Mouse (Mus musculus): Measurements from ENCODE around the gene Igf2bp1. TPM values are rescaled to one million over a fixed set of nuclear protein-coding genes. Genes with fewer than 3 reads are reported as not detected.
"Not testable (repeated sequence)": the region's sequence is repeated elsewhere in the genome, so short reads cannot be mapped to it uniquely, and the experiment has no call there.

The Igf2bp1 gene
- total RNA-seq, 2 experiments from 2014 or later = 0.10 to 0.11 TPM

DNA sequence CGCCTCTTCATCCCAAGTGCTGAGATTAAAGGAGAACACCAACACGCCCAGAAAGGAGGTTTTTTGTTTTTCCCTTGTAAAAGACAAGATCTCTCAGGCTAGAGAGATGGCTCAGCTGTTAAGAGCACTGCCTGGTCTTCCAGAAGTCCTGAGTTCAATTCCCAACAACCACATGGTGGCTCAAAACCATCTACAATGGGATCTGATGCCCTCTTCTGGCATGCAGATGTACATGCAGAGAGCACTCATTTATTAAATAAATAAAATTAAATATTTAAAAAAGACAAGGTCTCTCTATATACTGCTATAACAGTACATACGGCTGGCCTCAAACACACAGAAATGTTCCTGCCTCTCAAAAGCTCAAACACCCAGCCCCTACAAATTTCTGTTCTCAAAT is 27.3 kb downstream of the Igf2bp1 start:
- intact Hi-C loops (cut with DNase I; ENCODE audit: low total_unique reads) = no loop called here

DNA sequence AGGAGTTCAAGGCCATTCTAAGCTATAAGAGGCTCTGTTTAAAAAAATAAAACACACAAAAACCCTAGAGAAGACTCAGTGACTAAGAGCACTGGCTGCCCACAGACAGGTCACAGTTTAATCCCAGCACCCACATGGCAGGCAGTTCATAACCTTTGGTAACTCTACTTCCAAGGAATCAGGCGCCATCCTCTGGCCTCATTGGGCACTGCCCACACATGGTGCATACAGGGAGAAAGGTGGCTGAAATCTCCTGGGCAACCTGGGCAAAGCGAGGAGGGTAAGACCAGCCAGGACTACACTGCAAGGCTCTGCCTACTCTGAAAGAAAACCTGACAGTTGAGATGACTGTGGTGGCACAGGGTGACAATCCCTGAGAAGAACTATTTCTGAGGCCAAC is 29.4 kb downstream of the Igf2bp1 start:
- intact Hi-C loops (cut with DNase I; ENCODE audit: low total_unique reads) = no loop called here
- no peak for DNase-seq

More for the DNA sequence above, 27.3 kb downstream of the Igf2bp1 start:
- DNase-seq = no peak

DNA sequence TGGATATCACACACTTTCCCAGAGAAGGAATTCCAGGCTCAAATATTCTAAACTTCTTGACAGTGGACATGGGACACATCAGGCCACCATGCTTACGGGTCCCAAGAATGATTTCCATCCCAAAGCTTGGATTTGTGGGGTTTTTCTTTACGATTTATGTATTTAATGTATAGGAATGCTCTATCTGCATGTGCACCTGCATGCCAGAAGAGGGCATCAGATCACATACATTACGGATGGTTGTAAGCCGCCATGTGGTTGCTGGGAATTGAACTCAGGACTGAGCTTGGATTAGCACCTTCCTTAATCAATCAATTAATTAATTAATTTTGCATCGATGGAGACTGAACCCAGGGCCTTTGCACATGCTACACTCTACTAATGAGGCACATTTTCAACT is 30.0 kb downstream of the Igf2bp1 start:
- no peak for DNase-seq
- intact Hi-C loops (cut with DNase I; ENCODE audit: low total_unique reads) = no loop called here

DNA sequence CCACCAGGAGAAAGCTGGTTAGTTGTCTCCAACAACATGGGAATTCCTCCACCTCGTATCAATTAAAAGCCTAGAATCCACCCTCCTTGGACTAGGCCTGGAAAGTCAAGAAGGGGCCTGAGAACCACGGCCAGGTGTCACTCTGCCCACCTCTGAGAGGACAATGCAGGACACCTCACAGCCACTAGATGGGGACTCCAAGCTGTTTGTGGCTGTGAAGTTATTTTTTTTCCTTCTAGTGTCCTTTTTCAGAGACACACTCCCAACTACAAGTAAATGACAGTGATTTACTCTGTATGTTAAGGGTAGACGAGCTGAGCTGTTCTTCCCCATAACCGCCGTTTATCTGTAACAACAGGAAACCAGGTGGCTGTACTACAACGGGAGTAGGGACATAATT is 32.6 kb downstream of the Igf2bp1 start:
- DNase-seq = no peak
- intact Hi-C loops (cut with DNase I; ENCODE audit: low total_unique reads) = no loop called here

DNA sequence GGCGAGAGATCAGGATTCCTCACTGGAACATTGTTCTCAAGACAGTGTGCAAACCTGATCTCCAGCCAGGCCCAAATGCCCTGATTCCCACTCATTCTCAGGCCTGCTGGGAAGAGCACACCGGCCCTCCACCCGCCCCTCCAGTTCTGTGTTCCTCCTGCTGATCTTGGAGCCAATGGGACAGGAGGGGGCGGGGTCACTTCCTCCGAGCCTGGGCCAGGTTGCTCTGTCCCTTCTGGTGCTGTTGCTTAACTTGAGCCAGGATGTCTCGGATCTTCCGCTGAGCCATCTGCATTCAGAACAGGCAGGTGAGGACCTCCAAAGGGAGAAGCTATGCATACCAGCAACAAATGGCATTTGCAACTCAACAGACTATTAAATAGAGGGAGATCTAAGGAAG is 42.4 kb downstream of the Igf2bp1 start:
- intact Hi-C loops (cut with DNase I; ENCODE audit: low total_unique reads) = no loop called here
- no peak for DNase-seq

DNA sequence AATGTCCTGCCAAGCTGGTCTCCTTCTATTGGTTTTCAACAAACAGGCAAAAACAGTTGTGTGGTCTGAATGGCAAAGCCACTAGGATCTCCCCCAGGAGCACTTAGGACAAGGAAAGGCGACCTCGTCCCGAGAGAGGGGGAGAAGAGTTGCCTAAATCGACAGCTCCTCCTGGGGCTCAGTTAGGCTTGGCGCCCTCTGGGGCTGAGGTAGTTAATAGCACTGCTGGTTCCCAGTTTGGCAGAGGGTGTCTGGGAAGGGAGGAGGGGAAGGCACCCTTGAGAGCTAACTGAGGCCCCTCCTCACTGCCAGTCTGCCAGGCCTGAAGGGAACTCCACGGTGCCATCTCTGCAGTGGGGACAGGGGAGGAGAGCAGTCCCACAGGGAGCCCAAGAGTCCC is 46.6 kb downstream of the Igf2bp1 start:
- intact Hi-C loops (cut with DNase I; ENCODE audit: low total_unique reads) = no loop called here
- DNase-seq = no peak

DNA sequence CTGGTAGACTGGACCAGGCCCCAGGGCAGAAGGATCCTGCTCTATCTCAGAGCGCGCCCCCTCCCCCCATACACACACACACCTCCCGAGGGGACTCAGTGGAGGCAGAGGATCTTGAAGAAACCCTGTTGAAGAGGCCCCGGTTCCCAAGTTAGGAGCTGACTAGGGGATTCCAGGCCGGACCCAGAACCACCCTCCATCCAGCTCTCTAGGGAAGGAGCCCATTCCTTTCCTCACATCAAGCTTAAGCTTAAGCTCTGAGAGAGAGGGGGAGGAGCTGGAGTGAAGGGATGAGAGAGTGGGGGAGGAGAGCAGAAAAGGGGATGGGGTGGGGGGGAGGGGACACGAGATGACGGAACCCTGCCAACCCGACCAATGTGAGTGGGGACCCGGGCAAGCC is 47.5 kb downstream of the Igf2bp1 start:
- DNase-seq = no peak
- intact Hi-C loops (cut with DNase I; ENCODE audit: low total_unique reads) = no loop called here

DNA sequence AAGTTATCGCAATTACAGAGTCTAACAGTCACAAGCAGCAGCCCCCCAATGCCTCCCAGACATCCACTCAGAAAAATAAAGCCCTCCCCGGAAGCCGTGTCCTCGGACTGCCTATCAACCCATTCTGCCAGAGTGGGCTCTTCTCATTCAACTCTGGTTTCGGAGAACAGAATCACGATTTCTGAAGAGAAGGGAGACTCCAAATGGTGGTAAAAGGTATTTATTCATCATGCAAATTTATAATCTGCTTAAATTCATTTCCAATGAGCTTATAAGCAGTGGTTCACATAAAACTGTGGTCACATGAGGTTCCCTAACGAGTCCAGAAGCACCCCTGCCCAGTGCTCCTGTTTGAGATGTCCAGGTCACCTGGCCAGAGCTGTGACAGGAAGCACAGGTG is 48.3 kb downstream of the Igf2bp1 start:
- DNase-seq = no peak
- intact Hi-C loops (cut with DNase I; ENCODE audit: low total_unique reads) = no loop called here

DNA sequence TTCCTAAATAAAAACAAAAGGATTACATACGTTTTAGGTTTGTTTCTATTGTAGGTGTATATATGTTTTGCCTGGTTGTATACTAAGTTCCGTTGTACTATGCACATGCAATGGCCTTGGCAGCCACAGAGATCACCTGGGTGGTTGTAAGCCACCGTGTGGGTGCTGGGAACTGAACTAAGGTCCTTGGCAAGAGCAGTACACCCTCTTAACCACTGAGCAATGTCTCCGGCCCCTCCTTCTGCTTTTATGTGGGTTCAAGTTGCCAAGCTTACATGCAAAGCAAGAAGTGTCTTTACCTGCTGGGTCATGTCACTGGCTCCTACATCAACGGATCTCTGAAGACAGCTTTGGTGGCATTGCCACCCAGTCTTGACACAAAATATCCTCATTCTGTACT is 52.4 kb downstream of the Igf2bp1 start:
- no peak for DNase-seq
- intact Hi-C loops (cut with DNase I; ENCODE audit: low total_unique reads) = no loop called here

DNA sequence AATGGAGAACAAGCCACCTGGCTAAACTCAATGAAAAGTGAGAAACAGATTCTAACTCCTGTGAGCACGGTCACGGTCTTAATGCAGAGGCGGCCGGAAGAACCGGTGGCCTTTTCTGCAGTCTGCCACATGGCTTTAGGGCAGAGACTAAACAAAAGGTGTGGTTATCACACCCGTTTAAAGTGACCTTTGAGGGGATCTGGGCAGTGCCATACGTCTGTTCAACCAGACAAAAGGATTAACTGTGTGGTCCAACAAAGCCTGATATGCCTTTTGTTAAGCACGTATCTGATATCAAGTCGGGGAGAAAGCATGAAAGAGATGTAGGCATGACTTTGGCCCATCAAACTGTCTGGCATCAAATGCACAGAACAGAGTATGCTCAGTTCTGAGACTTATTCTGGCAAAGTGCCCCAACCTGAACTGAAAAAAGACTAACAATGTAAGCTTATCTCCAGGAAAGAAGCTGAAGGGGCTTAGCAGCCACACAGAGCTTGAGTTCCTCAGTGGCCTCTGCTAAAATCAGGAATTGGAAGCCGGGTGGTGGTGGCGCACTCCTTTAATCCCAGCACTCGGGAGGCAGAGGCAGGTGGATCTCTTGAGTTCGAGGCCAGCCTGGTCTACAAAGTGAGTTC is 59.8 kb downstream of the Igf2bp1 start:
- no peak for DNase-seq
- intact Hi-C loops (cut with DNase I; ENCODE audit: low total_unique reads) = no loop called here

DNA sequence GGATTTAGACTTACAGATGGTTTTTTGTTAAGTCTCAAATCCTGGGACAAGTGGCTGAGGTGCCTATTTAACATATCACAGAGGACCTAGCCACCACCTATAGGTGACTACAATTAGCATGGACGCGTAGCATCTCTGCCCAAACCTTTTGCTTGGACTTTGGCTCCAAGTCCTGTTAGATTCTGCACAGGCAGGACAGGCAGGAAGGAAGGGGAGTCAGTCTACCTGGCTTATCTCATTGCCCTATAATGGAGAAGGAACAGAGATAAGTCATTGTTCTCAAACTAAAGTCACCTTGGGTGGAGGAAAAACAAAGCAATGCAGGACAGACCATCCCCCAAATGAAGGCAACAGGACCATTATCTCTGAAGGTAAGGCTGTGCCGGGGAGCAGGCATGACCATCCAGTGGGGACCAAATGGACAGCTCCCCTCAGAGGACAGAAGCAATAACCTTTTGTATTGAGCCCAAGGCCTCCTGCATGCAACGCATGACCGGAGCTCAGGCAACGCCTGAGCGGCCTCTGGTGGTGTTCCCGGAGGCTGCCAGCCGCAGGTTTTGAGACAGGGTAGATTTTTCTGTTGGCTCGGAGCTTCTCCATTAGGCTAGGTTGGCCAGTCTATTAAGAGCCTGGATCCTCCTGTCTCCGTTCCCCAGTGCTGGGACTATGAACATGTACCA is 65.8 kb downstream of the Igf2bp1 start:
- DNase-seq = no peak
- intact Hi-C loops (cut with DNase I; ENCODE audit: low total_unique reads) = no loop called here

DNA sequence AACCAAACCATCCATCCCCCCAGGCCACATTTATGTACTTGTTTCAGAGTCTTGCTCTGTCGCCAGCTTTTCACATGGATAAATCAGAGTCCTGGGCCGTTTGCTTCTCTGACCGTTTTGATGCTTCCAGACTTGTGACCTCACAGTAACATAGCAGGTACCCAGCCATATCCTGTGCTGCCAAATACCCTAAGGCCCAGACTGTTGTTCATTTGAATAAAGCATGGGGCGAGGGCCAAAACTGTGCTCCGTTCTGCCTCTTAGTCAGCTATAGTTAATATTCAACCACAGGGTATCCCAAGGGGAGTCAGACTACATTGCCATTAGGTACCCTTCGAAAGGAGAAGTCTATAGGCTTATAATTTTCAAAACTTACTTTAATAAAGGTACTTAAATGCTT is 69.3 kb downstream of the Igf2bp1 start:
- DNase-seq = no peak
- intact Hi-C loops (cut with DNase I; ENCODE audit: low total_unique reads) = no loop called here

DNA sequence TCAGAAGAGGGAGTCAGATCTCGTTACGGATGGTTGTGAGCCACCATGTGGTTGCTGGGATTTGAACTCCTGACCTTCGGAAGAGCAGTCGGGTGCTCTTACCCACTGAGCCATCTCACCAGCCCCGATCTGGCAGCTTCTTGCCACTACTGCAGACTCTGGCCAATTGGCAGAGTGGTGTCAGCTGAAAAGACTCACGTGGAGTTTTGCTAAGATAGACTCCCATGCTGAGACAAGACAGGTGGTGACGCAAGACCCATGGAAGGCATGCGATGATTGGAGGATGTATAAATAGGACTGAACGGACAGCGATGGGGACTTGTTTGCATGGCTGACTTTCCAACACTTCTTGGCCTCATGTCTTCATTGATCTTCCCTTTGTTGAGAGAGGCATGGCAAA is 73.6 kb downstream of the Igf2bp1 start:
- DNase-seq; intact Hi-C loops (cut with DNase I; ENCODE audit: low total_unique reads): not testable (repeated sequence)

DNA sequence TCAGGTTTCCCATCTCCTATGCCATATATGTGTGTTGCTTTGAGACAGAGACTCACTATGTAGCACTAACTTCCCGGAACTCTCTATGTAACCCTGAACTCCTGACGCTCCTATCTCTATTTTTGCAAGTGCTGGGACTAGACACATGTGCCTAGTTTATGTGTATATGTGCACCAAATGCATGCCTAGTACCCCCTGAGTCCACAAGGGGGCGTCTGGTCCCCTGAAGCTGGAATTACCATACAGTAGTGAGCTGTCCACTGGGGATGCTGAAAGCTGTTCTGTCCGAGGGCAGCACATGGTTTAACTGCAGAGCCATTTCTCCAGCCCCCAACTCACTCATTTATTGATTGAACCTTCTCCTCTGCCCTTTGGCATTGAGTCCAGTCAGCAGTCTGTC is 79.3 kb downstream of the Igf2bp1 start:
- intact Hi-C loops (cut with DNase I; ENCODE audit: low total_unique reads) = no loop called here
- DNase-seq = no peak

DNA sequence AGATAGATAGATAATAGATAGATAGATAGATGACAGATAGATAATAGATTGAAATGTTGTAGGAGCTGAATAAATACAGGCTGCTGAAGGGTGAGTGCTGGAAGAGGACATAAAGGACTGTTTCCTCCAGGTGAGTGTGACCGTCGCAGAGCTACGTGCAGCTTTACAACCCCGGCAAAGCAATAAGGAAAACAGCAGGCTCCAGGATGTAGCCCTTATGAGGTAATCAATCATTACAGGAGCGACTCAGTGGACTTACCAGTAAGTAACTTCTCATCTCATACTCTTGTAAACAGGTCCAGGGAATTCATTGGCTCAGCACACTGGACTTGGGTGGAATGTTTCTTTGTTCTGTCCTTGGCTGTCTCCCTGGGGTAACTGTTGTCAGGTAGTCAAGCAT is 79.8 kb downstream of the Igf2bp1 start:
- DNase-seq = no peak
- intact Hi-C loops (cut with DNase I; ENCODE audit: low total_unique reads) = no loop called here

DNA sequence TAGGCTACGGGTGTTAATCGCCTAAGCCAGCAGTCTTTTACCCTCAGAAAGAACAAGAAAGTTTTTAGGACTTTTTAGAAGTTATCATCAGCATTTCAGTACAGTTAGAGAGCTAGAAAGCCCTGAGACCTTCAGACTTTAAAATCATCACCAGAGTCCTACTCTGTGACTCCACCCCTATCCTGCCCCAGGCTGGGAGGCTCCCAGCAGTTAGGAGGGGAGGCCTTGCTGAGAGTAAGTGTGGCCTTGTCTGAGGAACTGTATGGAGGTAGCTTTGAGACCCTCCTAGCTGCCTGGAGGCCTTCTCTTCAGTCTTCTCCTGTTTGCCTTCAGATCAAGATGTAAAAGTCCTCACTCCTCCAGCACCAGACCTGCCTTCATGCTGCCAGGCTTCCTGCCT is 81.5 kb downstream of the Igf2bp1 start:
- intact Hi-C loops (cut with DNase I; ENCODE audit: low total_unique reads) = no loop called here
- no peak for DNase-seq

DNA sequence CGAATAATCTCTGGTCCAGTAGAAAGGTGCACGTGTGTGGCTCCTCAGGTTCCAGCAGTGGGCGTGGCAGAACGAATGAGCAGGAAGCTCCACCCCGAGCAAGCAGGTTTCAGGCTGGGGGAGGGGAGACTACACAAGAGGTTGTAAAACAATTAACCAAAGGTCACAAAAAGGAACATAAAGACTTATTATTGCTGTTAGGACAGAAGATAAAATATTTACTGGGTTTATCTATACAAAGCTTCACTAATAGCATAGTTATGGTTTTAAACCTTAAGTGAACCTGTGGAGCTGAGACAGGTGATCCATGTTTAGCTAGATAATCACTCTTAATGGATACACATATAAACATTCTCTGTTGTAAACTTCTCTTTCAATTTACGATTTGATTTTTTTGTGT is 82.3 kb downstream of the Igf2bp1 start:
- DNase-seq = not testable (repeated sequence)

DNA sequence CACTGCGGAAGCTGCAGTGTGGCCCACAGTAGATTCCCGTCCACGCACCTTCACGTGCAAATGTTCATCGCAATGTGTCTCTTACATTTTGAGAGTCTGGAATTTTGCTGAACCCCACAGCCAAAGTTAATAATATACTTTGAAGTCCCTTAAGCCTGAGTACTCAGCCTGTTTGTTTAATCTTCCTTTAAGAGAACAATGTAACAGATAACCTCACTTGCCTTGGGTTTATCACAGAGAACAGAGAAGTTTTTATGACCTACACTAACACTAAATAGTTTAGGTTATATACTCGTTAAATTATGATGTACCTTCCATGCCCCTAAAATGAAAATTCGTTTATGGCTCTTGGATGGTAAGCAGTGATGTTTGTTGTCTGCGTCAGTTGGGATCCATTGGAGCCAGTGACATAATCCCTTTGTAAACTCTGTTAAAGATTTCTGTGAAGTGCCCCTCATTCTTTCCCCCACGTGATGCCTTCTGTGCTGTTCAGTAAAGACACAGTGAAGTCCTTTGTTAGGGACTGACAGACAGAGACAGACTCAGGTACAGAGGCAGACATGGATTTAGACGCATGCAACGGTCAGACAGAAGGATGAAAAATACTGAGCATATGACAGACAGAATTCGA is 83.6 kb downstream of the Igf2bp1 start:
- intact Hi-C loops (cut with DNase I; ENCODE audit: low total_unique reads) = no loop called here
- DNase-seq = no peak

More for the DNA sequence above, 82.3 kb downstream of the Igf2bp1 start:
- intact Hi-C loops (cut with DNase I; ENCODE audit: low total_unique reads) = not testable (repeated sequence)

DNA sequence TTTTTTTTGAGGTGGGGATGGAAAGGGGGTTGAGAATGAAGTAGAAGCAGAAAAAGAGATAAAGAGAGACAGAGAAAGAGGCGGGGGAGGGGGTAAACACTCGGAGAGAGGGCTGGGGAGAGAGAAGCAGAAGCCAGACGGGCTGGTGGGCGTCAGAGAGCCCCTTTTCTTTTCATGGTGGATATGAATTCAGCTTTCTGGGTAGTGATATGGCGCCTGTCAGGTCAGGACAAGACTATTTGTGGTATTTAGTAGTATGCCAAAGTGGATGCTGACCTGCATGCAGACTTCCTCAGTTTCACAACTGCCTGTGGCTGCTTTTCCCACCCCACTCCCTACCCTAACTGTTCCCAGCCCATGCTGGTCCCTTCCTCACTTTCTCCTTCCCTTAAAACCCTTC is 89.3 kb downstream of the Igf2bp1 start:
- DNase-seq = no peak
- intact Hi-C loops (cut with DNase I; ENCODE audit: low total_unique reads) = no loop called here

DNA sequence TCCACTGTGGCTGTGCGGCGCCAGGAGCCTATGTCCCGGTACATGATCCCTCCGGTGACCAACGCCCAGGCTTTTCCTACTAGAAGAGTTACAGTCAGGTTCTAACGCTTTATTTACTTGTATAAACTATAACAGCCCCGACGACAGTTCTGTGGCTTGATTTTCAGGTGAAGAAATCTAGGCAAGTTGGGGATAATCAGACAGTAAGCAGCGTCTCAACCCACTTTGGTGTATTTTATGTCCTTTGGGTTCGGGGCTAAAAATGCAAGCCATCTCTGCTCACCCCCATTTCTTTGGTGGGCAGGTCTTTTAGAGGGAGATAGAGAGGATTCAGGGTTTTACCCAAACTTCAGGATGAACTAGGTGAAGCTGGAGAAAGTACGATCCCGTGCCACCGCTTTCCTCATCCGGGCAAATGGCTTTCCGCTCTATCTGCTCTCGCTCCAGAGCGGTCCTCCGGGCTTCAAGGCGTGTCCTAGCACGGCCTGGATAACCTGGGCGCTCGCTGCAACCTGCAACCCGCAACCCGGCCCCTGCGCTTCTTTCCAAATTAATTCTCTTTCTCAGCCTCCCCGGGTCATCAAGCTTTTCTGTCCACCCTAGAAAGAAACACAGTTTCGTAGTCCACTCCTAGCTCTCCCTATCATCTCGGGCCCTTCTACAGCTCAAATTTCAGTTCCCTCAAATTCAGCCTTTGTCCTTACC is 90.6 kb downstream of the Igf2bp1 start:
- DNase-seq = no peak
- intact Hi-C loops (cut with DNase I; ENCODE audit: low total_unique reads) = no loop called here

DNA sequence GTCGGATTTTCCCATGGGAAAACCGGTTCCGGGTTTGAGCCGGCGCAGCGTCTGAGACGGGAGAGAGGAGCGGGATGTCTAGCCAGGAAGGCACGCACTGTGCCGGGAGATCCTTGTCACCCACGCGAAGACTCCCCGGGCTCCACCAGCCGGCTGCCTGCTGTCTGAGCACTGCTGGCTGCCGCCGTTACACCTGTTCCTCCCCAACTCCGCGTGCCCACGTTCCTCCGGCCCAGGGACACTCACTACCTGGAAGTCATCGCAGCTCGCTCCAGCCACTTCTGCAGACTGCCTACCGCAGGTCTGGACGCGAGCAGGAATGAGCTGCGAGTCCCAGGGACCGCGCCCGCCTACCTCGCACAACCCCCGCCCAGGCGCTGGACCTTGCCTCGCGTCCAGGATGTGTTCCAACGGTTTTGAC is 91.2 kb downstream of the Igf2bp1 start, which contains the start of gene B4galnt2:
TSS of gene B4galnt2 (minus strand) at position 321 of the 421 bp plus-strand sequence.
- no peak for DNase-seq
- intact Hi-C loops (cut with DNase I; ENCODE audit: low total_unique reads) = no loop called here

Data from gastrocnemius, postnatal 14 days (tissue).